Mouse (Mus musculus): ENCODE measurements around the gene Adamts6. TPM values are rescaled to one million over a fixed set of nuclear protein-coding genes. Genes with fewer than 3 reads are reported as not detected.

Adamts6 gene
- polyA plus RNA-seq, 1 experiment from 2014 or later: 2.2 TPM

GRCm38 (mm10) chr13:104295472-104295871 is 7.8 kb downstream of the Adamts6 start:
- H3K36me3 ChIP-seq (ENCODE audit: control insufficient read depth, insufficient read depth, low read length): no peaks in the 10 kb centered on the region
- DNase-seq (ENCODE audit: low spot score): no peak
- no peaks in the 10 kb centered on the region for H3K27me3 ChIP-seq (replicated peaks; ENCODE audit: control insufficient read depth, insufficient read depth, low read length)
- no peak overlapping the region for H3K4me3 ChIP-seq (ENCODE audit: low read depth, low read length)
- H3K4me1 ChIP-seq (ENCODE audit: control insufficient read depth, insufficient read depth, low read length): no peaks in the 10 kb centered on the region
- H3K27ac ChIP-seq (ENCODE audit: low read depth, low read length): no peak overlapping the region
- WGBS: 88% methylated on average over 1 of the region's 1 CpGs
- no peak overlapping the region for H3K4me2 ChIP-seq (ENCODE audit: low read length)
- ATAC-seq: no peak
- no peak overlapping the region for H3K9ac ChIP-seq (ENCODE audit: low read length)
- H3K9me3 ChIP-seq (replicated peaks; ENCODE audit: control insufficient read depth, low read length): no peaks in the 10 kb centered on the region

- Histone ChIP-seq H3K27ac (ENCODE audit: low read depth, low read length) (no peak overlapping the region), H3K27me3 (replicated peaks; ENCODE audit: control insufficient read depth, insufficient read depth, low read length) (no peaks in the 10 kb centered on the region), H3K4me2 (ENCODE audit: low read length) (no peak overlapping the region), H3K9me3 (replicated peaks; ENCODE audit: control insufficient read depth, low read length) (no peaks in the 10 kb centered on the region), H3K36me3 (ENCODE audit: control insufficient read depth, insufficient read depth, low read length) (no peaks in the 10 kb centered on the region), H3K9ac (ENCODE audit: low read length) (no peak overlapping the region), H3K4me3 (ENCODE audit: low read depth, low read length) (no peak overlapping the region), H3K4me1 (ENCODE audit: control insufficient read depth, insufficient read depth, low read length) (no peaks in the 10 kb centered on the region)
- ATAC-seq (no peak), DNase-seq (ENCODE audit: low spot score) (no peak)
- WGBS: 95% methylated on average over 3 of the region's 3 CpGs
These were observed 41.7 kb downstream of the Adamts6 start for GRCm38 (mm10) chr13:104329336-104329735.

- no peak for ATAC-seq
- DNase-seq (ENCODE audit: low spot score): no peak
- WGBS: 75% methylated on average over 2 of the region's 2 CpGs
These were observed 42.1 kb downstream of the Adamts6 start for GRCm38 (mm10) chr13:104329742-104330141.

GRCm38 (mm10) chr13:104352590-104352989 is 65.0 kb downstream of the Adamts6 start:
- no peak overlapping the region for H3K9ac ChIP-seq (ENCODE audit: low read length)
- ATAC-seq (no peak), DNase-seq (ENCODE audit: low spot score) (no peak)
- H3K4me2 ChIP-seq (ENCODE audit: low read length): no peak overlapping the region
- no peaks in the 10 kb centered on the region for H3K9me3 ChIP-seq (replicated peaks; ENCODE audit: control insufficient read depth, low read length)
- no peaks in the 10 kb centered on the region for H3K4me1 ChIP-seq (ENCODE audit: control insufficient read depth, insufficient read depth, low read length)
- no peak overlapping the region for H3K4me3 ChIP-seq (ENCODE audit: low read depth, low read length)
- no peak overlapping the region for H3K27ac ChIP-seq (ENCODE audit: low read depth, low read length)
- WGBS: 66% methylated on average over 5 of the region's 5 CpGs
- no peaks in the 10 kb centered on the region for H3K36me3 ChIP-seq (ENCODE audit: control insufficient read depth, insufficient read depth, low read length)
- H3K27me3 ChIP-seq (replicated peaks; ENCODE audit: control insufficient read depth, insufficient read depth, low read length): no peaks in the 10 kb centered on the region

More at GRCm38 (mm10) chr13:104329742-104330141, 42.1 kb downstream of the Adamts6 start:
- H3K9me3 ChIP-seq (replicated peaks; ENCODE audit: control insufficient read depth, low read length): no peaks in the 10 kb centered on the region
- H3K4me3 ChIP-seq (ENCODE audit: low read depth, low read length): no peak overlapping the region
- H3K27ac ChIP-seq (ENCODE audit: low read depth, low read length): no peak overlapping the region
- H3K27me3 ChIP-seq (replicated peaks; ENCODE audit: control insufficient read depth, insufficient read depth, low read length): no peaks in the 10 kb centered on the region
- H3K36me3 ChIP-seq (ENCODE audit: control insufficient read depth, insufficient read depth, low read length): no peaks in the 10 kb centered on the region
- H3K4me1 ChIP-seq (ENCODE audit: control insufficient read depth, insufficient read depth, low read length): no peaks in the 10 kb centered on the region
- no peak overlapping the region for H3K4me2 ChIP-seq (ENCODE audit: low read length)
- H3K9ac ChIP-seq (ENCODE audit: low read length): no peak overlapping the region

- 77% methylated on average over 8 of the region's 8 CpGs for WGBS
- ATAC-seq (peak; percentile 71; the same call in 1 of the 2 replicates), DNase-seq (ENCODE audit: low spot score) (peak; percentile 60)
- Histone ChIP-seq H3K9ac (ENCODE audit: low read length) (no peak overlapping the region), H3K4me2 (ENCODE audit: low read length) (no peak overlapping the region), H3K27ac (ENCODE audit: low read depth, low read length) (no peak overlapping the region), H3K4me3 (ENCODE audit: low read depth, low read length) (no peak overlapping the region), H3K9me3 (replicated peaks; ENCODE audit: control insufficient read depth, low read length) (no peaks in the 10 kb centered on the region), H3K27me3 (replicated peaks; ENCODE audit: control insufficient read depth, insufficient read depth, low read length) (no peaks in the 10 kb centered on the region), H3K4me1 (ENCODE audit: control insufficient read depth, insufficient read depth, low read length) (no peaks in the 10 kb centered on the region), H3K36me3 (ENCODE audit: control insufficient read depth, insufficient read depth, low read length) (no peaks in the 10 kb centered on the region)
These were observed 106.1 kb downstream of the Adamts6 start for GRCm38 (mm10) chr13:104393427-104394356.

GRCm38 (mm10) chr13:104397814-104398213 is 110.2 kb downstream of the Adamts6 start:
- DNase-seq (ENCODE audit: low spot score) (peak; percentile 31), ATAC-seq (no peak)
- H3K27ac ChIP-seq (ENCODE audit: low read depth, low read length): no peak overlapping the region
- H3K4me1 ChIP-seq (ENCODE audit: control insufficient read depth, insufficient read depth, low read length): no peaks in the 10 kb centered on the region
- 52% methylated on average over 8 of the region's 8 CpGs for WGBS
- H3K36me3 ChIP-seq (ENCODE audit: control insufficient read depth, insufficient read depth, low read length): no peaks in the 10 kb centered on the region
- no peaks in the 10 kb centered on the region for H3K9me3 ChIP-seq (replicated peaks; ENCODE audit: control insufficient read depth, low read length)
- no peaks in the 10 kb centered on the region for H3K27me3 ChIP-seq (replicated peaks; ENCODE audit: control insufficient read depth, insufficient read depth, low read length)
- H3K9ac ChIP-seq (ENCODE audit: low read length): no peak overlapping the region
- H3K4me2 ChIP-seq (ENCODE audit: low read length): no peak overlapping the region
- no peak overlapping the region for H3K4me3 ChIP-seq (ENCODE audit: low read depth, low read length)

- Histone ChIP-seq H3K4me2 (ENCODE audit: low read length) (no peak overlapping the region), H3K36me3 (ENCODE audit: control insufficient read depth, insufficient read depth, low read length) (no peaks in the 10 kb centered on the region), H3K9ac (ENCODE audit: low read length) (no peak overlapping the region), H3K4me3 (ENCODE audit: low read depth, low read length) (no peak overlapping the region), H3K4me1 (ENCODE audit: control insufficient read depth, insufficient read depth, low read length) (no peaks in the 10 kb centered on the region), H3K9me3 (replicated peaks; ENCODE audit: control insufficient read depth, low read length) (no peaks in the 10 kb centered on the region), H3K27me3 (replicated peaks; ENCODE audit: control insufficient read depth, insufficient read depth, low read length) (no peaks in the 10 kb centered on the region), H3K27ac (ENCODE audit: low read depth, low read length) (no peak overlapping the region)
- DNase-seq (ENCODE audit: low spot score) (no peak), ATAC-seq (no peak)
- WGBS: 87% methylated on average over 2 of the region's 2 CpGs
These were observed 145.1 kb downstream of the Adamts6 start for GRCm38 (mm10) chr13:104432734-104433133.

GRCm38 (mm10) chr13:104442559-104442958 is 154.9 kb downstream of the Adamts6 start:
- Histone ChIP-seq H3K4me2 (ENCODE audit: low read length) (no peak overlapping the region), H3K9ac (ENCODE audit: low read length) (no peak overlapping the region), H3K27me3 (replicated peaks; ENCODE audit: control insufficient read depth, insufficient read depth, low read length) (no peaks in the 10 kb centered on the region), H3K9me3 (replicated peaks; ENCODE audit: control insufficient read depth, low read length) (no peaks in the 10 kb centered on the region), H3K27ac (ENCODE audit: low read depth, low read length) (no peak overlapping the region), H3K4me3 (ENCODE audit: low read depth, low read length) (no peak overlapping the region), H3K36me3 (ENCODE audit: control insufficient read depth, insufficient read depth, low read length) (0 out of 2 replicates have a peak, but pooled peaks cover 4% of the 10 kb centered on the region), H3K4me1 (ENCODE audit: control insufficient read depth, insufficient read depth, low read length) (no peaks in the 10 kb centered on the region)
- WGBS: 94% methylated on average over 7 of the region's 7 CpGs
- ATAC-seq (no peak), DNase-seq (ENCODE audit: low spot score) (no peak)

GRCm38 (mm10) chr13:104445437-104445836 is 157.8 kb downstream of the Adamts6 start:
- H3K9ac ChIP-seq (ENCODE audit: low read length): no peak overlapping the region
- DNase-seq (ENCODE audit: low spot score) (no peak), ATAC-seq (no peak)
- no peaks in the 10 kb centered on the region for H3K27me3 ChIP-seq (replicated peaks; ENCODE audit: control insufficient read depth, insufficient read depth, low read length)
- H3K36me3 ChIP-seq (ENCODE audit: control insufficient read depth, insufficient read depth, low read length): 0 out of 2 replicates have a peak, but pooled peaks cover 4% of the 10 kb centered on the region
- H3K4me1 ChIP-seq (ENCODE audit: control insufficient read depth, insufficient read depth, low read length): no peaks in the 10 kb centered on the region
- H3K4me2 ChIP-seq (ENCODE audit: low read length): no peak overlapping the region
- no peak overlapping the region for H3K4me3 ChIP-seq (ENCODE audit: low read depth, low read length)
- H3K9me3 ChIP-seq (replicated peaks; ENCODE audit: control insufficient read depth, low read length): no peaks in the 10 kb centered on the region
- H3K27ac ChIP-seq (ENCODE audit: low read depth, low read length): no peak overlapping the region
- 83% methylated on average over 1 of the region's 1 CpGs for WGBS
